Mouse (Mus musculus) ZHBTc4 (cell line): Measurements from ENCODE around the gene Adcy7.

Source experiments
- DNase-seq: peaks from one replicate; pipeline ENCODE4 v3.0.0-alpha.2; 2011; ENCODE audit warnings: low read depth, low spot score

Gene Adcy7

DNA sequence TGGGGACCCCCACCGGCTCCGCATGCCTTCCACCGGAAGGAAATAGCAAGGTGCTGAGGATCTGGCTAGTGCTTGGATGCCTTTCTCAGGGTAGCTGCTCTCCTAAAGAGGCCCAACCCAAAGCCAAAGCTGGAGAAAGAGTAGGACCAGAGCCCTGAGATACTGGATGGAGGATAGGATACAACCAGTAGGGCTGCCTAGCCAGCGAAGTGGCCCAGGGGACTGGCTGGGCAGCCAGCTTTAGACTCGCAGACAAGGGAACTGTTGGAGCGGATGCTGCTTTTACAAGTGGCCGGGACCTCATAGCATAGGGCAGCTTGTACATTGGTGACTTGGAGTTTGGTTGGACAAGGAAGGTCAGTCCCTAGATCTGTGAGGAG, 838 bp downstream of the Adcy7 start:
- peak; percentile 24 for DNase-seq

DNA sequence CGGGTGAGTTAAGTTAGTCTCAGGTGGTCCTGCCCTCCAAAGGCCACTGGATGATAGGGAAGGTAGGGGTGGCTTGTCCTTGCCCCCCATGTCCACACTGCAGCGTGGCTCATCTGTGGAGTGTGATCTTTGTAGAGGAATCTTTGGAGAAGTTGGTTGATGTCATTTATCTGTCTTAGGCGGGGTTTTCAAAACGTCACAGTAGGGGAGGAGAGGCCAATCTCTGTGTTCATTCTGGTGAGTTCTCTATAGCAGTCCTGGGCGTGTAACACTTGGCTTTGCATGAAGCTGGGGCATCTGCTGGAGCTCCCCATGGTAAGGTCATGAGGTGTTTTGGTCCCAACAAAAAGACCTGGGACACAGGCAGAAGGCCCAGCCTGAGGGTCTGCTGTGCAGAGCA, 1.9 kb downstream of the Adcy7 start:
- DNase-seq = no peak

DNA sequence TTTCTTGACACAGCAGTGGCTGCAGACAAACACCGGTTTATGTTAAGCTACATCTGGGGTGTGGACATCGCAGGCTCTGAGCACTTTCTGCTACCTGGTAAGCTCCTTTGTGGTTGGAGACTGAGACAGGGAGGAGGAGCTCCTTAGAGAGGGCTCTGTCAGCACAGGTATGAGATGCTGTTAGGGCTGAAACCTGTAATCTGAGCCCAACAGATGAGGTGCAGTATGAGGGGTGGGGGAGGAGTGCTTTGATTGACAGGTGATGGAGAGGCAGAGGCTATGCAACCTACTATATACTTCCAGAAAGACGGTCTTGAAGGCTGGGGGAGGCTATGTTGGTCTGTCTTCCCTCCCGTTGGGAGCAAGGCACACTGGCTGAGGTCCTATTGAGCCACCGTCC, 7.0 kb downstream of the Adcy7 start:
- no peak for DNase-seq

DNA sequence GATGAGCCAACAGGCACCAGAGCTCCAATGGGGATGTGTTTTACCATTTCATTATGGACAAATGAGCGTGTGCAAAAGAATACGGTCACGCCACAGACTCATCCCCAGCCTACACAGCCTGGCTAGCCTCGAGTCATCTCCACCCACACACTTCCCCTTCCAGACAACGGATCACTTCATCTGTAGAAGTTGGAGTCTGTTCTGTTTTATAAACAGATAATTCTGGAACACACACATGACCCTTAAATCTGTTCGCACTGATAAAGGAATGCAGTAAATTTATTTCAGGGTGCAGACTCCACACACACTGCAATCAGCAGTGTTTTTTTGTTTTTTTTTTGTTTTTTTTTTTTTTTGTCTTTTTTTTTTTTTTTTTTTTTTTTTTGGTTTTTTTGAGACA, 7.5 kb downstream of the Adcy7 start:
- no peak for DNase-seq

DNA sequence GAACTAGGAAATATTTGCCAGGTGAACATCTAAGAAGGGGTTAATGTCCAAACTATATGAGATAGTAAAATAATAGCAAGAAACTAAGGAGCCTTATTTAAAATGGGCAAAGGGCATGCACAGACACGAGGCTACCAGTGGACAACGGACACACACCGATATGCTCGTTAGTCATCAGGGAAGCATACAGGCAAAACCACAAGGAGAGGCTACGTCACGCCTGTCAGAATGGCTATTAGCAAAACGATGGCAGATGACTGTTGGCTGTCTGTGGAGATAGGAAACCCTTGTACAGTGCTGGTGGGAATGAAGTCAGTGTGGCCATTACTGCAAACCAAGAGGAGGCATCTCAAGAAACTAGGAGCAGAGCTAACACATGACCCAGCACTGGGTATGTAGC, 8.7 kb downstream of the Adcy7 start:
- no peak for DNase-seq

DNA sequence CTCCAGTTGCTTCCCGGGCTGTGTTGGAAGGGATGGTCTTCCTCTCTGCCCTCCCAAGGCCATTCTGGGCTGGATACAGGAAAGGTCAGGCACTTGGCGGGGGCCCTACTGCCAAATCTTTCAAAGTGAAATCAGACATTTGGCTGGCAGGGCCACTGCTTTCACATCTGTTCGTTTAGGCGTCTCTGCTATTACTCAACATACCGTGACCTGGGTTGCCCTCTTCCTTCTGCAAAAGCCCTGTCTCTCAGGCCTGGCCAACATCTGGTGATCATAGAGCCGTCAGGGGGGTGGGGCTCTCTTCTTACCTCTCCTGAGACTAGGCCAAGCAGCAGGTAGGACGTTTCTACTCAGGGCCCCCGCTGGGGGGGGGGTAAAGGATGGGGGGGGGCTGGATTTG, 10.5 kb downstream of the Adcy7 start:
- DNase-seq = no peak

DNA sequence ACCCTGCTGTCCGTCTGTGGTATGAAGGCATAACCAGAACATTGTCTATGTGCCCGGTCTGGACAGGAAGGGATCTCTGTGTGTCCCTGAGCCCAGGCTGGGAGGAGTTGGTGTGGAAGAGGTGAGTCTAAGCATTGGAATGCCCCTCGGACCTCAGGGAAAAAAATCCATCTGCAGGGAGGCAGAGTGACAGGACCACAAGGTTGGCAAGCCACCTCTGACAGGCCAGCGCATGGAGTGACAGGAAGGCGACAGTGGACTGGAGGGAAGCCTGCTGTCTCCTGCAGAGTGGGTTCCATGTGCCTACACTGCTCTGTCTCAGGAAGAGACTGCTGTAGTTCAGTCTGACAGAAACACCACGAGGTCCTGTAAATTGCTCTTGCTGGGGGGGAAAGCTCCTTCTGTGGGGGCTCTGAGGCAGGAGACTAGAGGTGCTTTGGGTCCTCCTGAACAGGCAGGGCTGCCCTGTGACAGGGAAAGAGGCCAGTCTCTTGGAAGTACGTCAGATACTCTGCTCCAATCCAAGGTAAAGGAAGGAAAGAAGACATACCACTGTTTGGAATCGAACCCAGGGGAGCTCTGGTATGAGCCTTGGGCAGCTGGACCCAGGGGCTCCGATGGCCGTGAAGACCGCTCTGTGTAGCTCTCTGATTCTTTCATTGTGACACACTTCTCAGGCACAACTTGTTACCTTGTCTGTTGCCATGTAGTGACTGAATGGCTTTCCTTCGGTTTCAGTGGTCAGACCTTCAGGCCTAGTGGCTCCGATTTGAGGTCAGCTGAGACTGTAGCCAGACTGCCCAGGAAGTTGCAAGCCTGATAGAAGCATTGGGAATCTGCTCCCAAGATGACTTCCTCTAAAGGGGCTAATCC, 11.3 kb downstream of the Adcy7 start:
- no peak for DNase-seq

DNA sequence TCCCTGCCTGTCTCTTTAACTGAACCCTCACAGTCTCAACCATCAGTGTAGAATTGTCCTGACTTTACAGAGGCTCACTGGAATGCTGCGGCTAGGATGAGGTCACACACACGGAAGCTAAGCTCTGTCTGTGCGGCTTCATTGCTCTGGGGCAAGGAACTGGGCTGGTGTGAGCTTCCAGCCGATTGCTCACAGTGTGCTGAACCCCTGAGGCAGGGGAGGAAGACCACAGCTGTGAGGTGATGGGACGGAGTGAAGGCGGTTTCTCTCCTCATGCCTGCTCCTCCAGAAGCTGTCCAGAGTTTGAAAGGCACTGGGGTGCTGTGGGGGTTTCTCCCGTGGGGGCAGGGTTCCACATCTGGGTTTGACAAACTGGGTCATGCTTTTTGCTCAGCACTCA, 12.5 kb downstream of the Adcy7 start:
- no peak for DNase-seq

DNA sequence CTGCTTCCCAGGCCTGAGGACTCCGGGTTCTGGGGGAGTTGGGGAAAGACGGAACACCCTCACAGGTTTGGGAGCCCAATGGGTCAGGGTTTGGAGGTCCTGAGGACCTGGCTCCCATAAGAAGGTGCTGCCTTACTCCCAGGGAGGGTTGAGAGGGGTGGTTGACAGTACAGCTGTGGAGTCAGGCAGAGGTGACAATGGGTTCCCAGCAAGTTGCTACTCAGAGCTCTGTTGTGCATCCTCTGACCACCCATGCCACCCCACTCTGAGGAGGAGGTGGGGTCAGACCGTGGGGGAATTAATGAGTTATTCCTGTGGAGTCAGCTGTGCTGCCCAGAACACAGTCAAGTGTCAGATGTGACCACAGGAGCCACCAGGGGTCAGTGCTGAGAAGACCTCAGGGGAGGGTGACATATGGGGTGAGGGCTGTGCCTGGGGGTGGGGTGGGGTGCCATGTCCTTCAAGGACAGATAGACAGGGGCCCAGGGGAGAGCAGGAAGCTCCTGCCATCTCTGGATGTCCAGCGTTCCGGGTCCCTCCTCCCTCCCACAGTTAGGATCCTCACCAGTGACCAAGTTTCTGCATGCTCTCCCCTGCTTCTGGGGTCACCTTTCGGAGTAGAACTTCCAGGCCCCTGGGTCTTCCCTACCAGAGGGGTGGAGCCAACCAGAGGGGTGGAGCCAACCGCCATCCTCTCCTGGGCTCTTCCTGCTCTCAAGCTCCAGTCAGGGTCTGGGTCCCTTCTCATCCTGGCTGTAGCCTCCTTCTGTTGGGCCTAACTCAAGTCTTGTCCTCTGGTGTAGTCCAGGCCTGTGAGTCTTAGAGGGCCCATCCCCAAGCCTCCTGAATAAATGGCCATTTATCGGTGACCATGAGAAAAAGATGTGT, 13.5 kb downstream of the Adcy7 start:
- no peak for DNase-seq

DNA sequence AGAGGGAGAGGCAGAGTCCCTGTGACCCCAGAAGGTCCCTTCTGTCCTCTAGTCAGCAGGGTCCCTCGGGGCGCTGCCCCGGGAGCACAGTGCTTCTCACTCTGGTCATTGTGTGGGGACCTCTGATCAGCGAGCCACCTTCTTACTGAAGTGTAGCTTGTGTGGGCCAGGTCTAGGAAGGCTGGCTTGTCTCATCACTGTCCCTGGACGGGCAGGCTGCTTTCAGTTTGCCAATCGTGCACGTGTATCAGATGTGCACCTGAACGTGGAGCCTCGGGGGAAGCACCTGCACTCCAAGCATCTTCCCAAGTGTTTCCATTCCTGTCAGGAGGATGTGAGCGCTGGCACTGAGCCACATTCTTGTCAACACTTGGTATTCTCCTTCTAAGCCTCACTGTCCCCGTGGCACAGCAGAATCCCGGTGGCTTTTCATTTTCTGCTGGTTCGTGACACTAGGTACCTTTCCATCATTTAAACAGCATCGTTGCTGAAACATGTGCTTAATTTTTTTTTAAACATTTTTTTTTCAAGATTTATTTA, 14.3 kb downstream of the Adcy7 start:
- DNase-seq = no peak

DNA sequence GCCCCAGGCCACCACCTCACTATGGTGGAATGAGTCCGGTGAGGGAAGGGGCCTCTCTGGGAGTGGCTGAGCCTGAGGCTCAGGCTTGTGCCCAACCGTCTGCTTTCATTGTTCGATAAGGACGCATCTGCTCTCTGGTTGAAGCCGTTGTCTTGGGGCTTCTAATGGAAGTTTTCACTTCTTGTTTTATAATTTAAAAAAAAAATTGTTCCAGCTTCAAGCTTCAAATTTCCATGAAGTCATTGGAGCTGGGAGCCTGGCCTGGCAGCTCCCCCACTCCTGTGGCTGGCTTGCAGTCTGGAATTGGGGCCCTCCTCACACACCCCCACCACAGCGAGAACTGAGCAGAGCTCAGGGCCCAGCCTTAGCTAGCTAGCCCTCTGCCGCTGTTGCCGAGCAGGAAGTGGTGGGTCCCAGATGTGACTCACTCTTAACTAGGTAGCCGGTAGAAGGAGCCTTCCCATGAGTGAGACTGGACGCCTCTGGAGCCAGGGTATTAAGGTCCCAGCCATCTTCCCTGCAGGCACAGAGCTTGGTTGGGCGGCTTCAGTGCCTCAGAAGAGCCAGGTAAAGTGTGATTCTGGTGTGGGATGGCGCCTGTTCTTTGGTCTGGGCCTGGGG, 16.5 kb downstream of the Adcy7 start:
- no peak for DNase-seq

DNA sequence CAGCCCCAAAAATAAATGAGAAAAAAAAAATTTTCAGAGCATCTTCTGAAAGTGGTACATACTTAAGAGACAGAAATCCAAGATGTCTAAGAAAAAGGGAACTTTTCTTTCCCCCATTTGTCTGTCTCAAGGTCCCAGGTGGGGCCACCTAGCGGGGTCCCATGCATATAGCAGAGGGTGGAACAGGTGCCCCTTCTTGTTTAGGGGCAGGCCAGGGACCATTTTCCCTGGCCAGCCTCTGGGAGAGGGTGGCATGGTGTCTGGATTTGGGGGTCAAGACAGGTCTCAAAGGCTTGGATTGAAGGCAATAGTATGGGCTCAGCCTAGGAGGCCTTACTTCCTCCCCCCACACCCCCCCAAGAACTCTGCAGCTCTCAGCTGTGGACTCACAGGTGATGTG, 17.7 kb downstream of the Adcy7 start:
- no peak for DNase-seq

DNA sequence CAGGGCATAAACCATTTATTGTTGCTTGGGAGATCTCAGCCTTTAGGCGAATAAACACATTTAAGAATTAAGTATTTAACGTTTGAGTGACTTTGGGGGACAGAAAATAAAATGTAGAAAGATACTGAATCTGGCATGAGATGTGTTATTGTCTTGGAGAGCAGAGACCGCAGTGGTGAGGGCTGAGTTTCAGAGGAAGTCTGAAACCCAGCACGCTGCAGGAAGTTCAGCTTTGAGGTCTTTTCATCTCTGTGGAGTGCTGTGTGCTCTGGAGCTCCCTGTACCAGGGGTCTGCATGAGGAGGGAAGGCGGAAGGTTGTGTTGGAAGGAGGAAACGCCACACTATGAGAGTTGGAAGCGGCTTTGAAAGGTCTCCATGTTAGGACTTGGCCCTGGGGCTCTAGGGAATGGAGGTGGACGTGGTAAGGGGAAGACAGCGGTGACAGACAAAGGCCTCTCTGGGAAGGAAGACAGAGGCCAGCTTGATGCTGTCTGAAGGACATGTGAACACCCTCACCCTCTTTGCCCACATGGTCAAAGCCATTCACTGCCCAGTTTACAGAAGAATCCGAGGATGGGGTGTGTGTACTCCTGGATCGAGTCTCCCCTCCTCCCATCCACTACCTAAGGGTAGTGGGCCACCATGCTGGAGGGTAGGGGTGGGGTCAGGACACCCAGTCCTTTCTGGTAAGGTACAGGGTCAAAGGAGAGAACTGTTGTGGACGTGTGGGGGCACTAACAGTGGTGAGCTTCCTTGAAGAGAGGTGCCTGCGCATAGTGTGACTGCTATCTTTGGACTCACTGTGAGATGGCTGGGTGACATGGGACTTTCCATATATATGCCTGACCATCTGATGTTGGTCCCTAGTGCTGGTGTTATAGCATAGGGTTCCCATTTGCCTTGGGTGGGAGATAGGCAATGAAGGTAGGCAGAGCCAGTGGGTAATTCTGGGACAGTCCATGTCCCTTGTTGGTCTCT, 18.4 kb downstream of the Adcy7 start:
- no peak for DNase-seq

DNA sequence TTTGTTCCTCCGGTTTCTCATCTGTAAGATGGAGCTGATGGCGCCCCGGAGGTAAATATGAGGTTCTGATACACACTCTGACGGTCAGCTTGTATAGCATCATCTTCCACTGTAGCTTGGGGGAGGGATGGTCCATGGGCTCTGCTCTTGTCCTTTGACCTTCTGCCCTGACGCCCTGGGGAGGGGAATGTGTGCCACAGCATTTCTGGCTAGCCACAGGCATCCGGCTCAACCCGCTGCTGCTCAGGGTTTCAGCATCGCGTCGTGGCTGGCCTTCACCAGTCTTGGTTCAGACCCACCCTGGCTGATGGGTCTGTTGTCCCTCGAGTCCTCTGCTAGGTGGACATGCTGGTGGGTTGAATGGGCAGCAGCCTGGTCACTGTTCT, 19.1 kb downstream of the Adcy7 start:
- DNase-seq = no peak

DNA sequence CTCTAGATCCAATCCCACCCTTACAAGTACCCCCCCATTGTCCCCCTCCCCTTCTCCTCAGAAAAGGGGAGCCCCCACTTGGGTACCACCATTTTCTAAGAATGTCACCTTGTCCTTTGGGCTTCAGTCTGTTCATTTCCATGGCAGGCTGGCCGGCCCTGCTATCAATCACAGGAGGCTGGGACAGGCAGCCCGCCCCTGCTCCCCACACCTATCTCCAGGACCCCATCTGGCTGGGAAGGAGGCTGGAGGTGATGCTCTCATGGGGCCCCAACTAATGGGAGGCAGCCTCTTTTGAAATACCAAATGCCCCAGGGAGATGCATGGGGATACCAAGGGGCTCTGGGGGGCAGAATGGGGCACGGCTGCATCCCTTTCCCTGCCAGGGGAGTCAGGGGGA, 20.7 kb downstream of the Adcy7 start:
- DNase-seq = no peak

DNA sequence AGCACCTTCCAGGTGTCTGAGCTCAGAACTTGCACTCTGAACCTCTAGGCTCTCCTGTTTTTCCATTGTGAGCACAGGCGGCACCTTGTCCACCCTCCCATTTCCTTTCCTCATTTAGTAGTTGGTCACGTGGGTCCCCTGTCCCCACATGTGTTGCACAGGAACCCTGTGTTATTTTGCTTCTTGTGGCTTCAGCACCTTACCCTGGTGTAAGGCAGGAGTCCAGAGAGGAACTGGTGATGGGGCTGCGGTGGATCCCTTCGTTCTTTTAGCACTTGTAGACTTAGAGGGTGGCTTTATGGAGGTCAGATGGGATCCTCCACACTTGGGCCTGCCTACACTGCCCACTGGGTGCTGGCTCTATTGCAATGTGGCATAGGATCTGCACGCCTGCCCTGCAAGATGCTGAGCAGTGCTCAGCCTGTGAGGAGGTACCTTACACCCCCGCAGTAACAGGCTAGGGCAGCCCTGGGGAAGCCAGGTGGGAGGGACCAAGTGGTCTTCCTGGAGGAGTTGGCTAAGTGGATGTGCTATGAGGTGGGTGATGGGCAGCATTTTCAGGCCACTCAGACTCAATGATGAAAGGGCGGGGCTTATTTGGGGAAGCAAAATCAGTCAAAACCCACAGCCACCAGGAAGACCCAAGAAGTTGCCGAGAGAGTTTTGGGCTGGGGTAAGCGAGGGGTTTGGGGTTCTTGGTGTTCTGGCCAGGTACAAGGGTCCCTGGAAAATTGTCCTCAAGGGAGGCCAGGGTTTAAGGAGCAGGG, 21.6 kb downstream of the Adcy7 start:
- no peak for DNase-seq

DNA sequence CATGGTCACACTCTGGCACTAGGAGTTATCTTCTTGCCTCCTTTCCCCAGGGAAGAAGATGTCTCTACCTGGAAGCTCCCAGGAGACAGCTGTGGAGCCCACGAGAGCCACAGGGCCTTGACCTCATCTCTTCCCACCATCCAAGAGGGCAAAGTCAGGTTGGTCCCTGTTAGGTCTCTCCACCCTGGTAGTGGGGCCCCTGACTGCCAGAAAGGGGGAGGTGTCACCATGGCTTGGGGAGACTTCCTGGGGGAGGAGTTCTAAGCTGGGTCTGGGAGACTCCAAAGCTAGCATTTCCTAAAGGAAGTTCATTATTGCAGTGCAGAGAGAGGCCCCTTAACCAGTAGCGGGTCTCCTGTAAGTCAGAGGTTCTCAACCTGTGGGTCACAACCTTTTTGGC, 22.8 kb downstream of the Adcy7 start:
- DNase-seq = no peak

DNA sequence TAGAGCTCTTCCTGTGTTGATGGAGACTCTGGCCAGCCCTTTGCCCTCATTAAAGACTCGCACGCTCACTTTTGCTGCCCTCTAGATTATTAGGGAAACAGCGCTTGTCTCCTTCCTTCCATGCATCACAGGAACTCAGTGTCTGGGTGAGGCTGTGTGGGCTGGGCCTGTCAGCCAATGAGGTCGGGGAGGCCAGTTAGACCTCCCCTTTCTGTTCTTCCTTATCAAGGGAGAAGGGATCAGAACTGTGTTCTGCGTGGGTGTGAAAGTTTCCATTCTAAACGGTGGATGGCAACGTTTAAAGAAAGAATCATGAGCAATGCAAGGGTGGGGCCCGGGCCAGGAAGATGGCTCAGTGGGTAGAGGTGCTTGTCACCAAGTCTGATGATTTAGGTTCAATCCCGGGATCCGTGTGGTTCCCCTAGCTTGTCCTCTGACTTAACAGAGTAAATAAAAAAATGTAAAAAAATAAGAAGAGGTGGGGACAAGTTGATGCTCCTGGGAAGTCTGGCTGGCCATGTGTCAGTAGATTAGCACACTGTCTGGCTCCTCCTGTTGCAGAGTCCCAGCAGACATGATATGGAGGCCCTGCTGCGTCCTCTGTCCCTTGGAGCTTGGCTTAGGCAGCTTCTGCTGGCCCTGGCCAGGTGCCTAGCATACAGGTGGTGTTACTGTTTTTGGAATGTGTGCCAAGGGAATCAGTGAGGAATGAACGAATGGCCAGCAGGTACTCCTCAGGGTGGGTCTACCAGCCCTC, 26.0 kb downstream of the Adcy7 start:
- DNase-seq = no peak

DNA sequence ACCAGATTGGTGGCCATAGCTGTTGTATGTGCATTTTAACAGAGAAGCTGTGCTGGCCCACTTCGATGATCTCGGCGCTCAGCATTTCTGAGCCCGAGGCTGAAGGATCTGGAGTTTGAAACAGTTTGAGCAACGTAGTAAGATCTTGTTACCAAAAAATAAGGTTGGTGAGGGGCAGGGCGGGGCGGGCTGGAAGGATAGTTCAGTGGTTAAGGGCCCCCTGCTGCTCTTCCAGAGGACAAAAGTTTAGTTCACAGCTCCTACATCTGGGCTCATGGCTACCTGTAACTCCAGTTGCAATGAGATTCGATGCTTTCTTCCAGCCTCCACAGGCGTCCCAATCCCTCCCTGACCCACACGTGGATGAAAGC, 26.5 kb downstream of the Adcy7 start:
- DNase-seq = no peak
